Mouse (Mus musculus) c-Kit-negative CD71-positive TER-119-positive erythroid progenitor cells, embryonic 14.5 days (primary cell): ENCODE measurements around the gene Hist2h4.
"Not testable (repeated sequence)": the region's sequence is repeated elsewhere in the genome, so short reads cannot be mapped to it uniquely, and the experiment has no call there.

Experiments
- DNase-seq: peaks from one replicate; pipeline ENCODE4 v3.0.0-alpha.2; 2013; ENCODE audit warnings: low read depth, low spot score

Hist2h4 gene

DNA sequence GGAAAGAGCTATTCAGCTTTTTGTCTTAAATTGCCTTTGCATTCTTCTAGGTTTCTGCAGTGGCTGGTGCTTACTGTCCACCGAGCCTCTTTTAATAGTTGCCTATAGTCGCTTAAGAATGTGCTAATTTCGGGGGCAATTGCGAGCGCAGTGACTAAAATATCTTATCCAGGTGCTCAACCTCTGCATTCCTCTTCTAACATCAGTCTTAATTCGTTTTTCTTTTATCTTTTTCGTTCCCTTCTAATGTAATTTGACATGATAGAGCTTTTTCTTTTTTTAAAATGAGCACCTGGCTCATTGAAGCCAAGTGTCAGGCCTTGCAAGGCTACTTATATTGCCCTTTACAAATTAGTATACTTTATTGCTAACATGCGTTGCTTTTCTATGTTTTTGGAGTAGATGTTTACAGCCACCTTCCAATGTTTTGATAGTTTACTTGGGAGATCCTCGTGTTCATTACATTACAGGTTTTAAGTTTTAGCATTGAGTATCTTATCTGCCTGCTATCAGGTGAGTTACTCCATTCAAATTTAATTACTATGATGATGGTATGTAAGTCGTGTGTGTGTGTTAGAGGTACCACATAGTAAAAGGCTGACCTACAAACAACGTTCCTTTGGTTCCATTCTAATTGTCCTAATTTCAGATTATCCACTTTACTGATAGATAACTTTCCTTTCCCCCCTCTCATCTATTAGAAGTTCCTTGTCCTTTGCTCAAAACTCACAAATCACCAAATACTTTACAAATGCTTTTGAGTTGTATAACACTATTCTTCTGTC, 15.6 kb downstream of the Hist2h4 start:
- no peak for DNase-seq

GRCm38 (mm10) chr3:96246427-96246856, 16.7 kb downstream of the Hist2h4 start, which contains the start of gene Hist2h3c1:
Hist2h3c1 (plus strand) TSS chr3:96246685.
- not testable (repeated sequence) for DNase-seq

DNA sequence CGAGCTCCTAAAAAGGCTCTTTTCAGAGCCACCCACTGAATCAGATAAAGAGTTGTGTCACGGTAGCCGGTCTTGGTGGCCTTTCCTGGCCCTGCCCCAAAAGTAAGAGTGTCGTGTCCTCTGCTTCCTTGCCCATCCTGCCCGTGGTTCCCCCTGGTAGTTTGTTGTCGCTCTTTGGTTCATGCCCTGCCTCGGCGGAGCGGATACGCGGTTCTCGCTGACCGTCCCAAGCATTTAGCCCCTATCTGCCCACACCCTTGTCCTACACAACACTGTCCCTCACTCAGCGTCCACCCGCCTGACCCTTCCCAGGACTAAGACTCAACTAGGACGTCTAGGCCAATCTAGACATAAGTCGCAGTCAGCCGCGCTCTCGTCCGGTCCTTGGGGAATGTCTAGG, 17.1 kb downstream of the Hist2h4 start:
- not testable (repeated sequence) for DNase-seq

DNA sequence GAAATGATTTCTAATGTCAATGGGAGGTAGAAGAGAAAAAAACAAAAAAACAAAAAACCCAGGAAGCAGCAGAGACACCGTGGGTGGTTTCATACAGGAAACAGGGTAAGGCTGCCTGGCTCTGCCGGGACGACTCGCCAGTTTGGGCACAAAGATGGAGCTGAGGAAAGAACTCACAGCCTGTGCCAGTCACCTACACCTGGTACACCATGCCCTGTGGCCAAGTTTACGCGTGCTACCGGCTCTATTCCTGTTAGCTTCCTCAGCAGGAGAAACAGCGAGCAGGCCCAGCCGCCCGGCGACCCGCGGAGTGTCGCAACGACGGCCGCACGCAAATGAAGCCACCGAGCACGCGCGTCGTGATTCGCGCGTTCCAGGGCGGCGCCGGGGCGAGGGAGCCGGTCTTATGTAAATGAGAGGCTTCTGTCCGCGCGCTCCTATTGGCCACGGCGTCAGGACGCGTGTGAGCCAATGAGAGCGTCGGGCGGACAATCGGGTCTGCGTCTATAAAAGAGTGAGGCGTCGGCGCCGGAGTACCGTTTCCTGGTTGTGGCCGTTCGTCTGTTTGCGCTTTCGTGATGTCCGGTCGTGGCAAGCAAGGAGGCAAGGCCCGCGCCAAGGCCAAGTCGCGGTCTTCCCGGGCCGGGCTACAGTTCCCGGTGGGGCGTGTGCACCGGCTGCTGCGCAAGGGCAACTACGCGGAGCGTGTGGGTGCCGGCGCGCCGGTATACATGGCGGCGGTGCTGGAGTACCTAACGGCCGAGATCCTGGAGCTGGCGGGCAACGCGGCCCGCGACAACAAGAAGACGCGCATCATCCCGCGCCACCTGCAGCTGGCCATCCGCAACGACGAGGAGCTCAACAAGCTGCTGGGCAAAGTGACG, 17.9 kb downstream of the Hist2h4 start, which contains the start of gene Hist2h2aa1:
Hist2h2aa1 (plus strand) TSS at position 495 of the 884 bp plus-strand sequence.
- DNase-seq, result peak; percentile 62

GRCm38 (mm10) chr3:96243921-96244572, 19.1 kb downstream of the Hist2h4 start:
- no peak for DNase-seq

DNA sequence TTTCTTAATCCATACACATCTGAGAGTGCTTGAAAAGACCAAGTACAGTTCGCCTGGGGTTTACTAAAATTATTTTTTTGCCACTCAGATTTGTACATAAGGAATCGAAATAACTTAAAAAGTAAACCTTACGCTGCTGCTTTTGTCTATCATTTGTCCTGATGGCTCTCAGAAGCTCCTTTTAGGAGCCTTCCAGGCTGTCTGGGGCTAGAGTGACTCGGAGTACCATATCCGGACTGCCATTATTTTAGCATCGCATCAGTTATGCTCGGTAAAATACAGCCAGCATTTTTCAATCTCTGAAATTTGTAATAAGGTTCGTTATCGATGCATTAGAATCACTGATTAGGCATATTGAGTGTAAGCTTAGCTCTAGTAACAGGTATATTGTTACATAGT, 22.3 kb downstream of the Hist2h4 start:
- DNase-seq, result no peak

DNA sequence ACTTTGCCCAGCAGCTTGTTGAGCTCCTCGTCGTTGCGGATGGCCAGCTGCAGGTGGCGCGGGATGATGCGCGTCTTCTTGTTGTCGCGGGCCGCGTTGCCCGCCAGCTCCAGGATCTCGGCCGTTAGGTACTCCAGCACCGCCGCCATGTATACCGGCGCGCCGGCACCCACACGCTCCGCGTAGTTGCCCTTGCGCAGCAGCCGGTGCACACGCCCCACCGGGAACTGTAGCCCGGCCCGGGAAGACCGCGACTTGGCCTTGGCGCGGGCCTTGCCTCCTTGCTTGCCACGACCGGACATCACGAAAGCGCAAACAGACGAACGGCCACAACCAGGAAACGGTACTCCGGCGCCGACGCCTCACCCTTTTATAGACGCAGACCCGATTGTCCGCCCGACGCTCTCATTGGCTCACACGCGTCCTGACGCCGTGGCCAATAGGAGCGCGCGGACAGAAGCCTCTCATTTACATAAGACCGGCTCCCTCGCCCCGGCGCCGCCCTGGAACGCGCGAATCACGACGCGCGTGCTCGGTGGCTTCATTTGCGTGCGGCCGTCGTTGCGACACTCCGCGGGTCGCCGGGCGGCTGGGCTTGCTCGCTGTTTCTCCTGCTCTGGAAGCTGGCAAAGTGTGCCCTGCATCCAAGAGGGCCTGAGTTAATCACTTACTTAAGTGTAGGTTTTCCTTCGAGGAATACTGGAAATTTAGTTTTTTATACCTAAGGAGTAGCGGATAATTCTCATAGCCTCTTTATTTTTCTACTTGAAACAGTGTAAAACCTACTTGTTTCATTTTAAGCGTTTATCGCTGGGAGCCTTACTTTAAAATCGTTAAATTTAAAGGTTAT, 22.9 kb downstream of the Hist2h4 start, which contains the start of gene Hist2h2aa2:
Hist2h2aa2 (minus strand) TSS at position 328 of the 850 bp plus-strand sequence.
- DNase-seq, result not testable (repeated sequence)

DNA sequence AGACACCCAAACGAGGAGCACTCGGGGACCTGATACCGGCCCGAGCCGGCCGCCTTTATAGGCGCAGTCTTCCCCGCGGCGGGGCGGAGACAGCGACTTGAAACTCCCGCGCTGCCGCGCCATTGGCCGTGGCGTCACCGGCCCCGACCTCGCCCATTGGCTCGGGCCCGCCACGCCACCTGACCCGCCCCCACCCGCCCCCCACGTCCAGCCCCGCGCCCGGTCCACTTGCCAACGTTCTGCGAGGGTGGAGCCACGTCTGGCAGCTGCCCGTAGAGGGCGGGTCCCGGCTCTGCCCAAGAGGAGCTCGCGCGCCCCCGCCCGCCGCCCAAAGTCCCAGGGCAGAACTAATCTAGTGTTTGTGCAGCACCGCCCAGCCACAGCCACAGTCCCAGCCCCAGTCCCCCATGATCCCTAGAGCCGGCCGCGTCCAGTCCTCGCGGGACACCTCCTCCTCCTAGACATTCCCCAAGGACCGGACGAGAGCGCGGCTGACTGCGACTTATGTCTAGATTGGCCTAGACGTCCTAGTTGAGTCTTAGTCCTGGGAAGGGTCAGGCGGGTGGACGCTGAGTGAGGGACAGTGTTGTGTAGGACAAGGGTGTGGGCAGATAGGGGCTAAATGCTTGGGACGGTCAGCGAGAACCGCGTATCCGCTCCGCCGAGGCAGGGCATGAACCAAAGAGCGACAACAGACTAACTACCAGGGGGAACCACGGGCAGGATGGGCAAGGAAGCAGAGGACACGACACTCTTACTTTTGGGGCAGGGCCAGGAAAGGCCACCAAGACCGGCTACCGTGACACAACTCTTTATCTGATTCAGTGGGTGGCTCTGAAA, 23.9 kb downstream of the Hist2h4 start, which contains the start of gene Hist2h3c2:
Hist2h3c2 (minus strand) TSS at position 174 of the 840 bp plus-strand sequence.
- DNase-seq, result not testable (repeated sequence)

DNA sequence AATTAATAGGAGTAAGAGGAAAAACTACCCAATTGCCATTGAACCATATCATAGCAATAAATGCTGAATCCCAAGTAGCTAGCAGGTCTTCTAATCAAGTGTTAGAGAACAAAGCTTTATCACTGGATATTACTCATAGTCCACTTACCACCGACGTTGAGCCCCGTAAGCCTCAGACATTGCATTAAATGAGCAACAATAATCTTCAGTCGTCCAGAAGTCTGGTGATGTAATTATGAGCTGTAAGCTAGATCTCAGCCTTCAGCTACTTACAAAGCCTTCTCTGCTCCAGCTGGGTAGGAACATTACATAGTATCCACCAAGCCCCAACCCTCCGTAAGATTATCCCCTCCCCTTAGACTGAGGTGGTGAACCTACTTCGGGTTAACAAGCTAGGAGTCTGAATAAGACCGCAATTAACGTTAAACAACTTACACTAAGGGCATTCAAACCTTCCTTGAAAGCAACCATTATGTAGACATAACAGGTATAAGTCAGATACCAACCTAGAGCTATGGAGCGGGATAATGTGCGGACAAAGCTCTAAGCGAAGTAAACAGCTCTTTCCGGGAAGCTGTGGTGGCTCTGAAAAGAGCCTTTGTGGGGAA, 25.1 kb downstream of the Hist2h4 start:
- DNase-seq, result peak; percentile 67

GRCm38 (mm10) chr3:96237335-96237903, 25.7 kb downstream of the Hist2h4 start:
- no peak for DNase-seq

- no peak for DNase-seq
Measured at GRCm38 (mm10) chr3:96236834-96237334, 26.2 kb downstream of the Hist2h4 start.

DNA sequence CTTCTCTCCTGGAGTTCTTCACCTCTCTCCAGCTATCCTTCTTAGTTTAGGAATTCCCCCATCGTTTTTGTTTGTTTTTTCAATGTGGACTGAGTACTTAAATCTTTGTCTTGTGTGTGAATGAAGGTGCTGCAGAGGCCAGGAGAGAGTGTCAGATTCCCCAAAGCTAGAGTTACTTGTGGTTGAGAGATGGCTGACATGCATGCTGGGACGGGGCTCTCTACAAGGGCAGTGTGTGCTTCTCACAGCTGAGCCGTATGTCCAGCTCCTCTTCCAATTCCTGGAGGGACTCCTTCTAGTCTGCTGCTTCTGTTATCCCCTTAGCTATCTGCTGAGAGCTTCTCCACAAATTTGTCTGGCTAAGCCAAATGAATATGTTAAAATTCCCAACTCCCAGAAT, 27.3 kb downstream of the Hist2h4 start:
- DNase-seq, result no peak

GRCm38 (mm10) chr3:96234914-96235313, 28.2 kb downstream of the Hist2h4 start:
- no peak for DNase-seq

DNA sequence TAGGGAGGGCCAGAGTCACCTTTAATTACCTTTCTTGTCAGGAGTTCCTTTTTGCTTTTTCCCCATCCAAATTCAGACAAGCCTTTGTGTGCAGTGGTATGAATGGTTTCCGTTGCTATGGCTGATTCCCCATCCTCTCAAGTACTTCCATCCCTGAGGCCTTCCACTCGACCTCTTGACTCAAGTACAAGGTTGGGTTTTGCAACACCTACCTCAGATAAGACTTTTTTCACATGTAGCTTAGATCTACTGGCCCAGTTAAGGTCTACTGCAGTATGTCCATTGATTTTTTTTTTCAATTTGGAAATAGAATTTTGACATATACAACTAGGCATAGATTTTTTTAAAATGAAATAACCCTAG, 31.4 kb downstream of the Hist2h4 start:
- DNase-seq, result no peak

- no peak for DNase-seq
Measured at GRCm38 (mm10) chr3:96230910-96231757, 32.0 kb downstream of the Hist2h4 start.

- DNase-seq, result no peak
Measured at GRCm38 (mm10) chr3:96230404-96230803, 32.7 kb downstream of the Hist2h4 start.

- DNase-seq, result no peak
Measured at GRCm38 (mm10) chr3:96228828-96229227, 34.3 kb downstream of the Hist2h4 start.
